Mouse (Mus musculus): ENCODE results near the gene Vmn2r8. TPM values are rescaled to one million over a fixed set of nuclear protein-coding genes. Genes with fewer than 3 reads are reported as not detected.

Vmn2r8 gene
- polyA plus RNA-seq, 1 experiment from 2014 or later: not detected

GRCm38 (mm10) chr5:108750328-108751210 lies 58.1 kb downstream of the Vmn2r8 start:
- Histone ChIP-seq H3K27ac (replicated peaks) (no peak overlapping the region), H3K4me1 (no peaks in the 10 kb centered on the region), H3K9ac (replicated peaks) (no peak overlapping the region), H3K36me3 (no peaks in the 10 kb centered on the region), H3K27me3 (replicated peaks) (no peaks in the 10 kb centered on the region), H3K4me3 (replicated peaks) (no peak overlapping the region), H3K9me3 (replicated peaks) (no peaks in the 10 kb centered on the region), H3K4me2 (no peak overlapping the region)
- WGBS: 89% methylated on average over 5 of the region's 5 CpGs
- no peak for ATAC-seq (ENCODE audit: low FRiP score)

GRCm38 (mm10) chr5:108744629-108745028 lies 64.0 kb downstream of the Vmn2r8 start:
- Histone ChIP-seq H3K27me3 (replicated peaks) (no peaks in the 10 kb centered on the region), H3K4me2 (no peak overlapping the region), H3K4me3 (replicated peaks) (no peak overlapping the region), H3K4me1 (no peaks in the 10 kb centered on the region), H3K9me3 (replicated peaks) (no peaks in the 10 kb centered on the region), H3K36me3 (no peaks in the 10 kb centered on the region), H3K27ac (replicated peaks) (no peak overlapping the region), H3K9ac (replicated peaks) (no peak overlapping the region)
- ATAC-seq (ENCODE audit: low FRiP score): no peak
- 86% methylated on average over 3 of the region's 3 CpGs for WGBS

- Histone ChIP-seq H3K4me2 (no peak overlapping the region), H3K4me1 (no peaks in the 10 kb centered on the region), H3K4me3 (replicated peaks) (no peak overlapping the region), H3K27me3 (replicated peaks) (no peaks in the 10 kb centered on the region), H3K27ac (replicated peaks) (no peak overlapping the region), H3K9me3 (replicated peaks) (no peaks in the 10 kb centered on the region), H3K36me3 (no peaks in the 10 kb centered on the region), H3K9ac (replicated peaks) (no peak overlapping the region)
- ATAC-seq (ENCODE audit: low FRiP score): no peak
- WGBS: 56% methylated on average over 2 of the region's 2 CpGs
Measured at GRCm38 (mm10) chr5:108743856-108744255, 64.8 kb downstream of the Vmn2r8 start.

- no peak for ATAC-seq (ENCODE audit: low FRiP score)
- no peaks in the 10 kb centered on the region for H3K27me3 ChIP-seq (replicated peaks)
- no peaks in the 10 kb centered on the region for H3K36me3 ChIP-seq
- 79% methylated on average over 2 of the region's 2 CpGs for WGBS
- no peak overlapping the region for H3K4me2 ChIP-seq
- H3K4me3 ChIP-seq (replicated peaks): no peak overlapping the region
- no peak overlapping the region for H3K9ac ChIP-seq (replicated peaks)
- H3K27ac ChIP-seq (replicated peaks): no peak overlapping the region
- H3K9me3 ChIP-seq (replicated peaks): no peaks in the 10 kb centered on the region
- H3K4me1 ChIP-seq: no peaks in the 10 kb centered on the region
Measured at GRCm38 (mm10) chr5:108742596-108742995, 66.1 kb downstream of the Vmn2r8 start.

- 88% methylated on average over 2 of the region's 2 CpGs for WGBS
- H3K27me3 ChIP-seq (replicated peaks): no peaks in the 10 kb centered on the region
- no peak overlapping the region for H3K9ac ChIP-seq (replicated peaks)
- no peaks in the 10 kb centered on the region for H3K36me3 ChIP-seq
- H3K27ac ChIP-seq (replicated peaks): no peak overlapping the region
- H3K4me2 ChIP-seq: no peak overlapping the region
- no peak for ATAC-seq (ENCODE audit: low FRiP score)
- no peaks in the 10 kb centered on the region for H3K9me3 ChIP-seq (replicated peaks)
- H3K4me1 ChIP-seq: no peaks in the 10 kb centered on the region
- no peak overlapping the region for H3K4me3 ChIP-seq (replicated peaks)
Measured at GRCm38 (mm10) chr5:108741844-108742243, 66.8 kb downstream of the Vmn2r8 start.

Other genes starting within 250 kb of the Vmn2r8 start
- gene Gak, start 179.1 kb downstream of the Vmn2r8 start, polyA plus RNA-seq (2015; fragmentation: Nextera tagmentation; extraction: Ambion mirVana): 45.2 and 52.3 TPM in 2 replicates
- gene Tmem175, start 179.1 kb downstream of the Vmn2r8 start, polyA plus RNA-seq (2015; fragmentation: Nextera tagmentation; extraction: Ambion mirVana): 24.0 and 28.9 TPM in 2 replicates
- 11.4 and 11.7 TPM in 2 replicates for gene Idua, start 148.5 kb downstream of the Vmn2r8 start, polyA plus RNA-seq (2015; fragmentation: Nextera tagmentation; extraction: Ambion mirVana)
- 25.2 and 33.9 TPM in 2 replicates for gene Dgkq, start 139.2 kb downstream of the Vmn2r8 start, polyA plus RNA-seq (2015; fragmentation: Nextera tagmentation; extraction: Ambion mirVana)
- 2.6 TPM in 2 replicates for gene Slc26a1, start 133.3 kb downstream of the Vmn2r8 start, polyA plus RNA-seq (2015; fragmentation: Nextera tagmentation; extraction: Ambion mirVana)
- gene Fgfrl1, start 116.5 kb downstream of the Vmn2r8 start, polyA plus RNA-seq (2015; fragmentation: Nextera tagmentation; extraction: Ambion mirVana): 7.8 and 10.9 TPM in 2 replicates
- not detected in 2 replicates for gene Rnf212, start 33.9 kb downstream of the Vmn2r8 start, polyA plus RNA-seq (2015; fragmentation: Nextera tagmentation; extraction: Ambion mirVana)
- not detected in 2 replicates for gene Tmed11, start 13.5 kb downstream of the Vmn2r8 start, polyA plus RNA-seq (2015; fragmentation: Nextera tagmentation; extraction: Ambion mirVana)
- gene Vmn2r9, start 43.8 kb upstream of the Vmn2r8 start, polyA plus RNA-seq (2015; fragmentation: Nextera tagmentation; extraction: Ambion mirVana): not detected in 2 replicates
- not detected in 2 replicates for gene Vmn2r10, start 197.7 kb upstream of the Vmn2r8 start, polyA plus RNA-seq (2015; fragmentation: Nextera tagmentation; extraction: Ambion mirVana)

Measured in neural tube, embryonic 15.5 days (tissue).